8 mouse cellular contexts compared by ENCODE assay signal in the genomic region with DNA sequence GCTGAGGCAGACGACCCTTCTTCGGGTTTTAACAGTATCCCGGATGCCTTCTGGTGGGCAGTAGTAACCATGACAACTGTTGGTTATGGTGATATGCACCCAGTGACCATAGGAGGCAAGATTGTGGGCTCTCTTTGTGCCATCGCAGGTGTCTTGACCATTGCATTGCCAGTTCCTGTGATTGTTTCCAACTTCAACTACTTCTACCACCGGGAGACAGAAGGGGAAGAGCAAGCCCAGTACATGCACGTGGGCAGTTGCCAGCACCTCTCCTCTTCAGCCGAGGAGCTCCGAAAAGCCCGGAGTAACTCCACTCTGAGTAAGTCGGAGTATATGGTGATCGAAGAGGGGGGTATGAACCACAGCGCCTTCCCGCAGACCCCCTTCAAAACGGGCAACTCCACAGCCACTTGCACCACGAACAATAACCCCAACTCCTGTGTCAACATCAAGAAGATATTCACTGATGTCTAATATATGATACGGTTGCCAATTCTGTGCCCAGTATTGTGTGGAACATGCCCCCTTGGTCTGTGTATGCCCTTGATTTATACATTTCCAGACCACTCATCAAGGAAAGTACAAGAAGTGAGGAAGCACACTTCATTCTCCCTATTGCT. TPM values are rescaled to one million over a fixed set of nuclear protein-coding genes. Genes with fewer than 3 reads are reported as not detected.
A peak's percentile ranks its signal among the peaks of the same experiment; 100 is the strongest.
DNase-seq lines count a peak whose midpoint lies in the region; ATAC-seq and TF ChIP-seq lines count a peak whose summit lies in the region.

No protein-coding gene starts in this region.

- H3K4me2 ChIP-seq in hindbrain, embryonic 15.5 days: peak overlapping the region; percentile 77

- H3K9me3 ChIP-seq in embryonic facial prominence, embryonic 10.5 days: no peaks in the 10 kb centered on the region
- H3K9me3 ChIP-seq in hindbrain, embryonic 15.5 days: no peaks in the 10 kb centered on the region

- peak overlapping the region; percentile 83; the same call in 1 of the 2 replicates for H3K9ac ChIP-seq in hindbrain, embryonic 15.5 days

- peaks cover 18% of the 10 kb centered on the region for H3K27me3 ChIP-seq in embryonic facial prominence, embryonic 10.5 days (replicated peaks; ENCODE audit: low read depth, poor library complexity, severe bottlenecking)
- H3K27me3 ChIP-seq in hindbrain, embryonic 15.5 days: no peaks in the 10 kb centered on the region

- no peak for DNase-seq in left cerebral cortex, adult 2 months (ENCODE audit: extremely low spot score in 1 of 2, low spot score in 2 of 2)
- DNase-seq in left cerebral cortex, adult 11 months (ENCODE audit: low spot score): no peak
- no peak for DNase-seq in embryonic facial prominence, embryonic 10.5 days (ENCODE audit: low spot score)
- peak; percentile 27 for DNase-seq in thymus, postnatal 0 days (ENCODE audit: low spot score)
- no peak for DNase-seq in ovary, postnatal 10 days (ENCODE audit: low spot score)
- DNase-seq in yolk sac, embryonic 10.5 days (ENCODE audit: low spot score): no peak

- ATAC-seq in hindbrain, embryonic 15.5 days (ENCODE audit: low FRiP score, low read depth): no peak
- ATAC-seq in megakaryocyte progenitor cell, adult 5-6 weeks (replicated peaks; ENCODE audit: poor library complexity): peak; percentile 13; the same call in 1 of the 2 replicates

- peak overlapping the region; percentile 90 for H3K27ac ChIP-seq in left cerebral cortex, adult 2 months
- no peak overlapping the region for H3K27ac ChIP-seq in embryonic facial prominence, embryonic 10.5 days (replicated peaks)
- H3K27ac ChIP-seq in hindbrain, embryonic 15.5 days (replicated peaks): no peak overlapping the region

- no peak for TF ChIP-seq CTCF in left cerebral cortex, adult 2 months (IDR thresholded peaks at IDR 0.05)

- peaks cover 41% of the 10 kb centered on the region for H3K4me1 ChIP-seq in embryonic facial prominence, embryonic 10.5 days
- peaks cover 59% of the 10 kb centered on the region for H3K4me1 ChIP-seq in hindbrain, embryonic 15.5 days (replicated peaks)

- intact Hi-C loops in left cerebral cortex, adult 2 months (cut with DNase I): loop anchor here (1.0 kb wide), 1 partner anchor 97 kb away; no protein-coding TSS in a partner anchor

- H3K4me3 ChIP-seq in left cerebral cortex, adult 2 months: peak overlapping the region; percentile 90
- H3K4me3 ChIP-seq in embryonic facial prominence, embryonic 10.5 days: 0 out of 2 replicates have a peak overlapping the region, but pooled peaks have one; percentile 76
- H3K4me3 ChIP-seq in hindbrain, embryonic 15.5 days: peak overlapping the region; percentile 71

- no peaks in the 10 kb centered on the region for H3K36me3 ChIP-seq in embryonic facial prominence, embryonic 10.5 days (replicated peaks)
- no peaks in the 10 kb centered on the region for H3K36me3 ChIP-seq in hindbrain, embryonic 15.5 days

- 81% methylated on average over 16 of the region's 16 CpGs for WGBS in embryonic facial prominence, embryonic 10.5 days
- WGBS in hindbrain, embryonic 15.5 days: 65% methylated on average over 16 of the region's 16 CpGs

RNA-seq across cellular contexts. Expression of a gene that starts 1.7 kb away (rescaled TPM):
- total RNA-seq in left cerebral cortex, adult 2 months (2021): 10 to 100 TPM; 34.9 to 35.3 TPM
- polyA plus RNA-seq in embryonic facial prominence, embryonic 10.5 days (2016; fragmentation: Nextera tagmentation; extraction: Ambion mirVana): 2.1 and 2.3 TPM in 2 replicates
- 11.6 and 12.0 TPM in 2 replicates for polyA plus RNA-seq in hindbrain, embryonic 15.5 days (2015; fragmentation: Nextera tagmentation; extraction: Ambion mirVana)
- total RNA-seq in megakaryocyte progenitor cell, adult 5-6 weeks (2015): 11.6 and 11.9 TPM in 2 replicates
- total RNA-seq in megakaryocyte progenitor cell, adult 5-6 weeks (2017): 2.3 and 5.4 TPM in 2 replicates
- polyA plus RNA-seq in thymus, postnatal 0 days (2015; fragmentation: Nextera tagmentation; extraction: Ambion mirVana): 29.2 and 35.2 TPM in 2 replicates
